Mouse (Mus musculus): ENCODE measurements around the gene H2-Q7. TPM values are rescaled to one million over a fixed set of nuclear protein-coding genes. Genes with fewer than 3 reads are reported as not detected.

Gene H2-Q7
- 1.3 and 1.7 TPM in 2 replicates for polyA plus RNA-seq (2015; fragmentation: Nextera tagmentation; extraction: Ambion mirVana)

DNA sequence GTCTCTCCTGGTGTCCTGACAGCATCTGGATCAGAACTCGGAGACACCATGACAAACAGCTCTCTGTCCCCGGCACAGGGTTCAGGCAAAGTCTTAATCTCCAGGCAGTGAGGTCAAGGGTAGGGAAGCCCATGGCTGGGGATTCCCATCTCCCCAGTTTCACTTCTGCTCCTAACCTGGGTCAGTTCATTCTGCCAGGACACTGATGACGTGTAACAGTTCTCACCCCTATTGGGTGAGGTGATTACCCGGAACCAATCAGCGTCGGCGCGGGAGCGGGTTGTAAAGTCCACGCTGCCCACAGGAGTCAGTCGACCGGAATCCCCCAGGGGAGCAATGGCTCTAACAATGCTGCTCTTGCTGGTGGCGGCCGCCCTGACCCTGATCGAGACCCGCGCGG lies at the start of gene H2-Q7:
Gene H2-Q7, plus strand, starts transcription at position 271 of the 400 bp plus-strand sequence.

GRCm38 (mm10) chr17:35424624-35425416 lies 14.1 kb upstream of the H2-Q7 start, which contains the start of gene H2-Q6:
TSS of gene H2-Q6 (plus strand) at chr17:35424850.

GRCm38 (mm10) chr17:35469842-35470751 lies 31.1 kb downstream of the H2-Q7 start, which contains the start of gene H2-Q10:
TSS of gene H2-Q10 (plus strand) at chr17:35470089.

Other genes with a start within 250 kb of the H2-Q7 start
- 1.3 and 2.2 TPM in 2 replicates for gene Ltb, start 244.7 kb upstream of the H2-Q7 start, polyA plus RNA-seq (2015; fragmentation: Nextera tagmentation; extraction: Ambion mirVana)
- 0.49 and 0.74 TPM in 2 replicates for gene Tnf, start 237.1 kb upstream of the H2-Q7 start, polyA plus RNA-seq (2015; fragmentation: Nextera tagmentation; extraction: Ambion mirVana)
- gene Lta, start 233.8 kb upstream of the H2-Q7 start, polyA plus RNA-seq (2015; fragmentation: Nextera tagmentation; extraction: Ambion mirVana): 0.12 and 0.24 TPM in 2 replicates
- 0.40 and 0.83 TPM in 2 replicates for gene Gm16181, start 218.3 kb upstream of the H2-Q7 start, polyA plus RNA-seq (2015; fragmentation: Nextera tagmentation; extraction: Ambion mirVana)
- gene Atp6v1g2, start 205.5 kb upstream of the H2-Q7 start, polyA plus RNA-seq (2015; fragmentation: Nextera tagmentation; extraction: Ambion mirVana): 3.3 and 3.9 TPM in 2 replicates
- 8.5 and 8.8 TPM in 2 replicates for gene Nfkbil1, start 203.4 kb upstream of the H2-Q7 start, polyA plus RNA-seq (2015; fragmentation: Nextera tagmentation; extraction: Ambion mirVana)
- gene Ddx39b, start 197.4 kb upstream of the H2-Q7 start, polyA plus RNA-seq (2015; fragmentation: Nextera tagmentation; extraction: Ambion mirVana): 131 and 157 TPM in 2 replicates
- gene H2-D1, start 176.4 kb upstream of the H2-Q7 start, polyA plus RNA-seq (2015; fragmentation: Nextera tagmentation; extraction: Ambion mirVana): 113 and 180 TPM in 2 replicates
- not detected in 2 replicates for gene H2-Q1, start 118.8 kb upstream of the H2-Q7 start, polyA plus RNA-seq (2015; fragmentation: Nextera tagmentation; extraction: Ambion mirVana)
- gene H2-Q2, start 96.9 kb upstream of the H2-Q7 start, polyA plus RNA-seq (2015; fragmentation: Nextera tagmentation; extraction: Ambion mirVana): not detected in 2 replicates
- 2.4 and 3.8 TPM in 2 replicates for gene H2-Q4, start 59.5 kb upstream of the H2-Q7 start, polyA plus RNA-seq (2015; fragmentation: Nextera tagmentation; extraction: Ambion mirVana)
- 0.49 and 0.79 TPM in 2 replicates for gene H2-Q6, start 14.3 kb upstream of the H2-Q7 start, polyA plus RNA-seq (2015; fragmentation: Nextera tagmentation; extraction: Ambion mirVana)
- 0.62 and 1.2 TPM in 2 replicates for gene H2-Q10, start 30.9 kb downstream of the H2-Q7 start, polyA plus RNA-seq (2015; fragmentation: Nextera tagmentation; extraction: Ambion mirVana)
- not detected in 2 replicates for gene Pou5f1, start 66.9 kb downstream of the H2-Q7 start, polyA plus RNA-seq (2015; fragmentation: Nextera tagmentation; extraction: Ambion mirVana)
- gene Tcf19, start 77.7 kb downstream of the H2-Q7 start, polyA plus RNA-seq (2015; fragmentation: Nextera tagmentation; extraction: Ambion mirVana): 20.3 and 26.5 TPM in 2 replicates
- 3.9 and 5.0 TPM in 2 replicates for gene Cchcr1, start 77.9 kb downstream of the H2-Q7 start, polyA plus RNA-seq (2015; fragmentation: Nextera tagmentation; extraction: Ambion mirVana)
- not detected in 2 replicates for gene Psors1c2, start 94.0 kb downstream of the H2-Q7 start, polyA plus RNA-seq (2015; fragmentation: Nextera tagmentation; extraction: Ambion mirVana)
- 0.42 and 7.0 TPM in 2 replicates for gene Cdsn, start 113.0 kb downstream of the H2-Q7 start, polyA plus RNA-seq (2015; fragmentation: Nextera tagmentation; extraction: Ambion mirVana)
- gene 2300002M23Rik, start 128.3 kb downstream of the H2-Q7 start, polyA plus RNA-seq (2015; fragmentation: Nextera tagmentation; extraction: Ambion mirVana): not detected in 2 replicates
- gene Sfta2, start 162.4 kb downstream of the H2-Q7 start, polyA plus RNA-seq (2015; fragmentation: Nextera tagmentation; extraction: Ambion mirVana): not detected in 2 replicates
- gene Gm9573, start 187.5 kb downstream of the H2-Q7 start, polyA plus RNA-seq (2015; fragmentation: Nextera tagmentation; extraction: Ambion mirVana): not detected in 2 replicates
- not detected in 2 replicates for gene Mucl3, start 204.5 kb downstream of the H2-Q7 start, polyA plus RNA-seq (2015; fragmentation: Nextera tagmentation; extraction: Ambion mirVana)
- gene Vars2, start 228.4 kb downstream of the H2-Q7 start, polyA plus RNA-seq (2015; fragmentation: Nextera tagmentation; extraction: Ambion mirVana): 7.1 and 7.7 TPM in 2 replicates
- 26.0 and 26.3 TPM in 2 replicates for gene Gtf2h4, start 234.6 kb downstream of the H2-Q7 start, polyA plus RNA-seq (2015; fragmentation: Nextera tagmentation; extraction: Ambion mirVana)